Mouse (Mus musculus) cerebellum, adult 8-10 months (tissue): Measurements from ENCODE around the gene Tcea3.

ENCODE experiments used
- DNase-seq: peaks from one replicate; pipeline ENCODE4 v3.0.0; 2022

Gene Tcea3

GRCm38 (mm10) chr4:136282621-136283480 is 35.3 kb downstream of the Tcea3 start:
- no peak for DNase-seq

GRCm38 (mm10) chr4:136283783-136284182 is 36.3 kb downstream of the Tcea3 start:
- DNase-seq: no peak

GRCm38 (mm10) chr4:136284455-136284854 is 36.9 kb downstream of the Tcea3 start, which contains the start of gene Zfp46:
Gene Zfp46, plus strand, starts transcription at chr4:136284683.
- DNase-seq: peak; percentile 67

- DNase-seq: peak; percentile 42
Measured at GRCm38 (mm10) chr4:136284891-136285290, 37.4 kb downstream of the Tcea3 start.

- DNase-seq: peak; percentile 92
Measured at GRCm38 (mm10) chr4:136285348-136285810, 37.9 kb downstream of the Tcea3 start.

- DNase-seq: peak; percentile 94
Measured at GRCm38 (mm10) chr4:136285811-136286371, 38.4 kb downstream of the Tcea3 start.

- no peak for DNase-seq
Measured at GRCm38 (mm10) chr4:136289918-136290780, 42.6 kb downstream of the Tcea3 start.

- DNase-seq: no peak
Measured at GRCm38 (mm10) chr4:136290781-136291595, 43.5 kb downstream of the Tcea3 start.

GRCm38 (mm10) chr4:136291692-136292091 is 44.2 kb downstream of the Tcea3 start:
- no peak for DNase-seq

- no peak for DNase-seq
Measured at GRCm38 (mm10) chr4:136295941-136296340, 48.4 kb downstream of the Tcea3 start.

- no peak for DNase-seq
Measured at GRCm38 (mm10) chr4:136302462-136302861, 54.9 kb downstream of the Tcea3 start.

GRCm38 (mm10) chr4:136304181-136304580 is 56.7 kb downstream of the Tcea3 start:
- DNase-seq: no peak

GRCm38 (mm10) chr4:136308355-136308754 is 60.8 kb downstream of the Tcea3 start:
- no peak for DNase-seq

- DNase-seq: no peak
Measured at GRCm38 (mm10) chr4:136309780-136310179, 62.3 kb downstream of the Tcea3 start.

- DNase-seq: peak; percentile 99
Measured at GRCm38 (mm10) chr4:136310229-136311041, 62.9 kb downstream of the Tcea3 start, which contains the start of gene Hnrnpr. Gene Hnrnpr, plus strand, starts transcription at chr4:136310942.

- peak; percentile 47 for DNase-seq
Measured at GRCm38 (mm10) chr4:136311042-136311999, 63.8 kb downstream of the Tcea3 start.

- no peak for DNase-seq
Measured at GRCm38 (mm10) chr4:136312616-136313015, 65.1 kb downstream of the Tcea3 start.

GRCm38 (mm10) chr4:136317667-136318066 is 70.1 kb downstream of the Tcea3 start:
- no peak for DNase-seq

- DNase-seq: no peak
Measured at GRCm38 (mm10) chr4:136320016-136320415, 72.5 kb downstream of the Tcea3 start.

- DNase-seq: peak; percentile 12
Measured at GRCm38 (mm10) chr4:136324226-136324625, 76.7 kb downstream of the Tcea3 start.
